Mouse (Mus musculus) cerebellum, adult 2 months (tissue): Measurements from ENCODE around the gene Gm49711.

Experiments used
- CTCF ChIP-seq: fragments of 200-500 bp; IDR thresholded peaks from 2 replicates; pipeline ENCODE4 v1.5.1; 2011; ENCODE audit warnings: low read depth, mild to moderate bottlenecking, control low read depth, low read length, moderate library complexity, borderline replicate concordance; ENCODE audit not compliant: insufficient read depth
- POLR2A ChIP-seq: fragments of 200-500 bp; IDR thresholded peaks from 2 replicates; pipeline ENCODE4 v1.6.1; 2011; ENCODE audit warnings: low read length, control low read depth, borderline replicate concordance; ENCODE audit not compliant: insufficient read depth

- TF ChIP-seq POLR2A, result no peak
- no peak for TF ChIP-seq CTCF
These were observed 44.0 kb downstream of the Gm49711 start for GRCm38 (mm10) chr16:92102115-92102514.
